Mouse (Mus musculus) neural tube, embryonic 14.5 days (tissue): ENCODE data around the gene Yipf3. TPM values are rescaled to one million over a fixed set of nuclear protein-coding genes. Genes with fewer than 3 reads are reported as not detected.

Source experiments
- ATAC-seq: fragments of 200-750 bp; cut with Nextera tagmentation; 2 replicates; pipeline ENCODE4 v1.8.0; 2017; ENCODE audit warnings: low read depth, mild to moderate bottlenecking, moderate TSS enrichment, moderate library complexity
- H3K27ac ChIP-seq: fragments of 300-500 bp; sonication (generic); 2 replicates; pipeline ENCODE4 v1.5.1; 2014; ENCODE audit warnings: low read depth, mild to moderate bottlenecking, control low read depth, low read length, moderate library complexity, mixed read lengths
- H3K27me3 ChIP-seq: fragments of 300-500 bp; sonication (generic); 2 replicates; pipeline ENCODE4 v1.6.1; 2014; ENCODE audit warnings: low read length; ENCODE audit not compliant: control insufficient read depth, insufficient read depth
- H3K36me3 ChIP-seq: fragments of 300-500 bp; sonication (generic); 2 replicates; pipeline ENCODE4 v1.6.1; 2014; ENCODE audit warnings: low read length, mixed read lengths; ENCODE audit not compliant: control insufficient read depth, insufficient read depth
- H3K4me1 ChIP-seq: fragments of 300-500 bp; sonication (generic); 2 replicates; pipeline ENCODE4 v1.6.1; 2014; ENCODE audit warnings: low read length; ENCODE audit not compliant: control insufficient read depth, insufficient read depth
- H3K4me2 ChIP-seq: fragments of 300-500 bp; sonication (generic); 2 replicates; pipeline ENCODE4 v1.6.1; 2014; ENCODE audit warnings: mild to moderate bottlenecking, low read depth, low read length, control low read depth
- H3K4me3 ChIP-seq: fragments of 300-500 bp; sonication (generic); 2 replicates; pipeline ENCODE4 v1.5.1; 2014; ENCODE audit warnings: low read depth, low read length, control low read depth, mixed read lengths
- H3K9ac ChIP-seq: fragments of 300-500 bp; sonication (generic); replicated peaks from 2 replicates; pipeline ENCODE4 v1.6.1; 2014; ENCODE audit warnings: low read depth, mild to moderate bottlenecking, control low read depth, low read length, mixed read lengths
- H3K9me3 ChIP-seq: fragments of 300-500 bp; sonication (generic); 2 replicates; pipeline ENCODE4 v1.6.1; 2016; ENCODE audit warnings: low read length; ENCODE audit not compliant: control insufficient read depth
- WGBS: fragments of 180-500 bp; shearing (Covaris S2); extraction: QIAGEN DNeasy Blood & Tissue Kit; methylation state at CpG from one replicate; pipeline ENCODE4 v1.1.7; 2014; 5-methylcytosine and 5-hydroxymethylcytosine counted together
- polyA plus RNA-seq: library from polyadenylated mRNA; unstranded; fragments of >200 nt; fragmentation: Nextera tagmentation; extraction: Ambion mirVana; gene quantifications from 2 replicates; pipeline ENCODE4 v1.2.1, GENCODE M21; 2014

Yipf3 gene
- 91.5 and 101 TPM in 2 replicates for polyA plus RNA-seq

- ATAC-seq = peak; percentile 93
- no peaks in the 10 kb centered on the region for H3K27me3 ChIP-seq
- peaks cover 16% of the 10 kb centered on the region for H3K4me1 ChIP-seq
- peak within 1 kb of the TSS; percentile 99 for H3K4me3 ChIP-seq
- peaks cover 50% of the 10 kb centered on the region for H3K36me3 ChIP-seq
- H3K9me3 ChIP-seq = no peaks in the 10 kb centered on the region
- H3K27ac ChIP-seq = peak within 1 kb of the TSS; percentile 80
- WGBS = under 1% methylated on average over 53 of the region's 53 CpGs
- peak within 1 kb of the TSS; percentile 76 for H3K4me2 ChIP-seq
- H3K9ac ChIP-seq = peak within 1 kb of the TSS; percentile 97
These were observed at the start of gene Yipf3, which contains the start of gene Polr1c for GRCm38 (mm10) chr17:46247512-46248188. TSS of gene Yipf3 (plus strand) at chr17:46248080. TSS of gene Polr1c (minus strand) at chr17:46248054.

- WGBS = 70% methylated on average over 6 of the region's 6 CpGs
- Histone ChIP-seq H3K36me3 (peaks cover 20% of the 10 kb centered on the region), H3K9me3 (no peaks in the 10 kb centered on the region), H3K4me2 (peak overlapping the region; percentile 87), H3K4me3 (peak overlapping the region; percentile 87; the same call in 1 of the 2 replicates), H3K9ac (no peak overlapping the region; the same call in 1 of the 2 replicates), H3K27ac (no peak overlapping the region), H3K27me3 (no peaks in the 10 kb centered on the region), H3K4me1 (peaks cover 15% of the 10 kb centered on the region)
- ATAC-seq = no peak
These were observed 46.7 kb upstream of the Yipf3 start for GRCm38 (mm10) chr17:46201151-46201550.

GRCm38 (mm10) chr17:46202421-46203071, 45.3 kb upstream of the Yipf3 start, which contains the start of the genes Polh and Xpo5:
TSS of gene Polh (minus strand) at chr17:46202645.
TSS of gene Xpo5 (plus strand) at chr17:46202782.
- under 1% methylated on average over 65 of the region's 66 CpGs for WGBS
- Histone ChIP-seq H3K4me2 (peak within 1 kb of the TSS; percentile 95), H3K27ac (peak within 1 kb of the TSS; percentile 75), H3K4me1 (peaks cover 15% of the 10 kb centered on the region), H3K9me3 (no peaks in the 10 kb centered on the region), H3K4me3 (peak within 1 kb of the TSS; percentile 87), H3K9ac (peak within 1 kb of the TSS; percentile 76), H3K27me3 (no peaks in the 10 kb centered on the region), H3K36me3 (peaks cover 18% of the 10 kb centered on the region)
- peak; percentile 96 for ATAC-seq

- H3K4me2 ChIP-seq = peak overlapping the region; percentile 95
- peak overlapping the region; percentile 76 for H3K9ac ChIP-seq
- no peak; the same call in 1 of the 2 replicates for ATAC-seq
- H3K9me3 ChIP-seq = no peaks in the 10 kb centered on the region
- peaks cover 17% of the 10 kb centered on the region for H3K36me3 ChIP-seq
- under 1% methylated on average over 20 of the region's 20 CpGs for WGBS
- peak overlapping the region; percentile 87 for H3K4me3 ChIP-seq
- H3K27ac ChIP-seq = peak overlapping the region; percentile 75
- H3K4me1 ChIP-seq = peaks cover 15% of the 10 kb centered on the region
- H3K27me3 ChIP-seq = no peaks in the 10 kb centered on the region
These were observed 44.8 kb upstream of the Yipf3 start for GRCm38 (mm10) chr17:46203078-46203477.

- Histone ChIP-seq H3K9ac (no peak overlapping the region), H3K27ac (no peak overlapping the region), H3K4me3 (no peak overlapping the region), H3K4me1 (peaks cover 12% of the 10 kb centered on the region), H3K36me3 (peaks cover 36% of the 10 kb centered on the region), H3K4me2 (no peak overlapping the region), H3K27me3 (no peaks in the 10 kb centered on the region), H3K9me3 (no peaks in the 10 kb centered on the region)
- no peak for ATAC-seq
These were observed 41.2 kb upstream of the Yipf3 start for GRCm38 (mm10) chr17:46206676-46207075.

- 94% methylated on average over 3 of the region's 3 CpGs for WGBS
- H3K4me1 ChIP-seq = no peaks in the 10 kb centered on the region
- H3K4me2 ChIP-seq = no peak overlapping the region
- no peak overlapping the region for H3K9ac ChIP-seq
- no peak overlapping the region for H3K27ac ChIP-seq
- no peak for ATAC-seq
- no peaks in the 10 kb centered on the region for H3K27me3 ChIP-seq
- H3K4me3 ChIP-seq = no peak overlapping the region
- H3K36me3 ChIP-seq = peaks cover 62% of the 10 kb centered on the region
- H3K9me3 ChIP-seq = no peaks in the 10 kb centered on the region
These were observed 37.3 kb upstream of the Yipf3 start for GRCm38 (mm10) chr17:46210550-46210949.

- Histone ChIP-seq H3K9me3 (no peaks in the 10 kb centered on the region), H3K4me3 (no peak overlapping the region), H3K27ac (no peak overlapping the region), H3K4me2 (no peak overlapping the region), H3K36me3 (peaks cover 88% of the 10 kb centered on the region), H3K9ac (no peak overlapping the region), H3K4me1 (no peaks in the 10 kb centered on the region), H3K27me3 (no peaks in the 10 kb centered on the region)
- no peak for ATAC-seq
- 91% methylated on average over 3 of the region's 3 CpGs for WGBS
These were observed 26.3 kb upstream of the Yipf3 start for GRCm38 (mm10) chr17:46221601-46222000.

- H3K4me1 ChIP-seq = no peaks in the 10 kb centered on the region
- no peak overlapping the region for H3K9ac ChIP-seq
- H3K36me3 ChIP-seq = peaks cover 86% of the 10 kb centered on the region
- no peak for ATAC-seq
- no peaks in the 10 kb centered on the region for H3K9me3 ChIP-seq
- no peak overlapping the region for H3K27ac ChIP-seq
- no peak overlapping the region for H3K4me3 ChIP-seq
- no peak overlapping the region for H3K4me2 ChIP-seq
- 89% methylated on average over 7 of the region's 7 CpGs for WGBS
- no peaks in the 10 kb centered on the region for H3K27me3 ChIP-seq
These were observed 20.3 kb upstream of the Yipf3 start for GRCm38 (mm10) chr17:46227576-46227975.

- WGBS = 85% methylated on average over 1 of the region's 1 CpGs
- Histone ChIP-seq H3K9me3 (no peaks in the 10 kb centered on the region), H3K36me3 (peaks cover 62% of the 10 kb centered on the region), H3K4me1 (no peaks in the 10 kb centered on the region), H3K27ac (no peak overlapping the region), H3K27me3 (no peaks in the 10 kb centered on the region), H3K4me2 (no peak overlapping the region), H3K9ac (no peak overlapping the region), H3K4me3 (no peak overlapping the region)
- no peak for ATAC-seq
These were observed 11.8 kb upstream of the Yipf3 start for GRCm38 (mm10) chr17:46236067-46236466.
